Comparison of ENCODE assay signal across 28 mouse cellular contexts in the genomic region with DNA sequence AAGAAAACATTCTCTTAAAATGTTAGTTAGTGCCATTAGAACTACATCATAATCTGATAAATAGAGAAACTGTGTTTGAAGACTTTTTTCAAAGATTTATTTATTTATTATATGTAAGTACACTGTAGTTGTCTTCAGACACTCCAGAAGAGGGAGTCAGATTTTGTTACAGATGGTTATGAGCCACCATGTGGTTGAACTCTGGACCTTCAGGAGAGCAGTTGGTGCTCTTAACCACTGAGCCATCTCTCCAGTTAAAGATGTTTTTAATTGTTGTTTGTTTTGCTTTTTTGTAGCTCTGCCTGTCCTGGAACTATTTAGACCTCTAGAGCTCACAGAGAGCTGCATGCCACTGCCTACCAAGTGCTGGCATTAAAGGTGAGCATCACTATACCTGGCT. TPM values are rescaled to one million over a fixed set of nuclear protein-coding genes. Genes with fewer than 3 reads are reported as not detected.
DNase-seq lines count a peak whose midpoint lies in the region; ATAC-seq and TF ChIP-seq lines count a peak whose summit lies in the region.
"Had no signal": no experiment of that assay in that cellular context is flagged by ENCODE, and none has a peak within 500 bp of the region (broad histone marks: within the 10 kb centered on the region; RNA-seq: fewer than 3 reads in every experiment).

No protein-coding gene starts in this region.

- H3K79me2 ChIP-seq in heart, adult 2 months (replicated peaks; ENCODE audit: control insufficient read depth, insufficient read depth, low read length): no peaks in the 10 kb centered on the region
- no peaks in the 10 kb centered on the region for H3K79me2 ChIP-seq in MEL (ENCODE audit: control insufficient read depth, insufficient read depth, low read length, poor library complexity)

- no peak overlapping the region for H3K9ac ChIP-seq in heart, adult 2 months (ENCODE audit: low read depth, low read length)
- no peak overlapping the region for H3K9ac ChIP-seq in kidney, postnatal 0 days (ENCODE audit: low read depth, low read length)
- H3K9ac ChIP-seq in lung, embryonic 14.5 days: no peak overlapping the region
- no peak overlapping the region for H3K9ac ChIP-seq in MEL (ENCODE audit: control insufficient read depth, low read depth, low read length, poor library complexity, severe bottlenecking)
- H3K9ac ChIP-seq: embryonic facial prominence, embryonic 12.5 days; forebrain, embryonic 13.5 days; forebrain, embryonic 15.5 days had no signal

- intact Hi-C loops in heart, adult 2 months (cut with DNase I): loop anchor here (5.0 kb wide), 1 partner anchor 43 kb away; the partner anchor contains the start of gene 9530077C05Rik

- peak; percentile 25 for TF ChIP-seq RAD21 in MEL (IDR thresholded peaks at IDR 0.05; ENCODE audit: low read depth, low read length)

- no peak overlapping the region for H3K27ac ChIP-seq in heart, adult 2 months
- no peak overlapping the region for H3K27ac ChIP-seq in kidney, postnatal 0 days
- no peak overlapping the region for H3K27ac ChIP-seq in lung, embryonic 14.5 days (ENCODE audit: low read depth)
- H3K27ac ChIP-seq in MEL (ENCODE audit: control insufficient read depth, low read depth, low read length): peak overlapping the region; percentile 74; the same call in 1 of the 2 replicates
- H3K27ac ChIP-seq: embryonic facial prominence, embryonic 10.5 days; embryonic facial prominence, embryonic 12.5 days; forebrain, embryonic 13.5 days; forebrain, embryonic 15.5 days had no signal

- H3K4me1 ChIP-seq in heart, adult 2 months (ENCODE audit: control insufficient read depth, insufficient read depth, low read length): peaks cover 2% of the 10 kb centered on the region
- H3K4me1 ChIP-seq in kidney, postnatal 0 days (replicated peaks; ENCODE audit: insufficient read depth, low read length): no peaks in the 10 kb centered on the region
- H3K4me1 ChIP-seq in lung, embryonic 14.5 days (ENCODE audit: insufficient read depth): no peaks in the 10 kb centered on the region
- H3K4me1 ChIP-seq in MEL (ENCODE audit: control insufficient read depth in 1 of 2, insufficient read depth in 2 of 2, low read length in 2 of 2): peaks cover 21 to 25% of the 10 kb centered on the region in 2 experiments
- H3K4me1 ChIP-seq: embryonic facial prominence, embryonic 10.5 days; embryonic facial prominence, embryonic 12.5 days; forebrain, embryonic 13.5 days; forebrain, embryonic 15.5 days had no signal

- 0 out of 2 replicates have a peak, but pooled peaks have one; percentile 4 for TF ChIP-seq CTCF in heart, adult 2 months (IDR thresholded peaks at IDR 0.05)
- peak; percentile 24; the same call in 1 of the 2 replicates for TF ChIP-seq CTCF in kidney, postnatal 0 days (IDR thresholded peaks at IDR 0.05; ENCODE audit: low read depth)
- TF ChIP-seq CTCF in lung, embryonic 14.5 days (IDR thresholded peaks at IDR 0.05; ENCODE audit: low read depth): 0 out of 2 replicates have a peak, but pooled peaks have one; percentile 9
- peak in 2 of 3 experiments; percentile 4 to 58; a peak in 2 of 6 replicates for TF ChIP-seq CTCF in MEL (IDR thresholded peaks at IDR 0.05 in 2 of 3, conservative IDR thresholded peaks at IDR 0.05 in 1 of 3; ENCODE audit: control insufficient read depth in 1 of 3, insufficient read depth in 1 of 3, low read depth in 2 of 3, low read length in 3 of 3, poor library complexity in 1 of 3, severe bottlenecking in 1 of 3)

- no peak for ATAC-seq in kidney, postnatal 0 days (replicated peaks; ENCODE audit: low FRiP score, low read depth)
- ATAC-seq in lung, embryonic 14.5 days (ENCODE audit: insufficient read depth): no peak
- ATAC-seq: CD4-positive, CD25-positive, alpha-beta regulatory T cell, adult 4 months; forebrain, embryonic 13.5 days; forebrain, embryonic 15.5 days had no signal

- no peaks in the 10 kb centered on the region; the same call in 1 of the 2 replicates for H3K36me3 ChIP-seq in heart, adult 2 months (ENCODE audit: control insufficient read depth, insufficient read depth, low read length)
- peaks cover 63% of the 10 kb centered on the region for H3K36me3 ChIP-seq in kidney, postnatal 0 days (ENCODE audit: insufficient read depth, low read length)
- H3K36me3 ChIP-seq in lung, embryonic 14.5 days (ENCODE audit: insufficient read depth): peaks cover 75% of the 10 kb centered on the region
- H3K36me3 ChIP-seq in MEL (ENCODE audit: control insufficient read depth in 1 of 2, insufficient read depth in 2 of 2, low read length in 2 of 2): peaks cover 26 to 82% of the 10 kb centered on the region in 2 experiments

- no peak overlapping the region for H3K4me3 ChIP-seq in heart, adult 2 months
- H3K4me3 ChIP-seq in kidney, postnatal 0 days (replicated peaks; ENCODE audit: low read depth, low read length): no peak overlapping the region
- H3K4me3 ChIP-seq in lung, embryonic 14.5 days (ENCODE audit: low read depth, low read length): no peak overlapping the region
- no peak overlapping the region for H3K4me3 ChIP-seq in MEL (ENCODE audit: control insufficient read depth in 1 of 2, insufficient read depth in 1 of 2, low read depth in 2 of 2, low read length in 2 of 2)
- H3K4me3 ChIP-seq: embryonic facial prominence, embryonic 10.5 days; embryonic facial prominence, embryonic 12.5 days; forebrain, embryonic 13.5 days; forebrain, embryonic 15.5 days had no signal

- TF ChIP-seq EP300 in heart, adult 2 months (IDR thresholded peaks at IDR 0.05; ENCODE audit: insufficient read depth, low read depth, low read length): no peak
- no peak for TF ChIP-seq EP300 in MEL (IDR thresholded peaks at IDR 0.05; ENCODE audit: low read depth in 1 of 2, low read length in 2 of 2)

- no peaks in the 10 kb centered on the region for H3K27me3 ChIP-seq in heart, adult 2 months (ENCODE audit: control insufficient read depth, insufficient read depth, low read length)
- H3K27me3 ChIP-seq in kidney, postnatal 0 days (ENCODE audit: insufficient read depth, low read length): no peaks in the 10 kb centered on the region
- no peaks in the 10 kb centered on the region for H3K27me3 ChIP-seq in lung, embryonic 14.5 days (ENCODE audit: insufficient read depth, low read length)
- H3K27me3 ChIP-seq in MEL (ENCODE audit: control insufficient read depth in 1 of 2, insufficient read depth in 2 of 2, low read length in 2 of 2): no peaks in the 10 kb centered on the region
- H3K27me3 ChIP-seq: CH12.LX; embryonic facial prominence, embryonic 12.5 days; forebrain, embryonic 13.5 days; forebrain, embryonic 15.5 days had no signal

- no peak for TF ChIP-seq POLR2A in heart, adult 2 months (IDR thresholded peaks at IDR 0.05; ENCODE audit: insufficient read depth, low read depth, low read length)
- no peak for TF ChIP-seq POLR2A in MEL (IDR thresholded peaks at IDR 0.05; ENCODE audit: control insufficient read depth in 1 of 2, insufficient read depth in 1 of 2, low read depth in 1 of 2, low read length in 2 of 2, poor library complexity in 1 of 2)

- no peak overlapping the region for H3K4me2 ChIP-seq in kidney, postnatal 0 days (ENCODE audit: low read length)
- H3K4me2 ChIP-seq in lung, embryonic 14.5 days: no peak overlapping the region
- H3K4me2 ChIP-seq: embryonic facial prominence, embryonic 12.5 days; forebrain, embryonic 13.5 days; forebrain, embryonic 15.5 days had no signal

- no peaks in the 10 kb centered on the region for H3K9me3 ChIP-seq in kidney, postnatal 0 days (replicated peaks; ENCODE audit: low read length)
- no peaks in the 10 kb centered on the region for H3K9me3 ChIP-seq in lung, embryonic 14.5 days (ENCODE audit: low read depth, low read length)
- no peaks in the 10 kb centered on the region for H3K9me3 ChIP-seq in MEL (replicated peaks; ENCODE audit: insufficient read depth, low read length)
- H3K9me3 ChIP-seq: embryonic facial prominence, embryonic 10.5 days; embryonic facial prominence, embryonic 12.5 days; forebrain, embryonic 13.5 days; forebrain, embryonic 15.5 days; G1E had no signal

- DNase-seq in heart, adult 2 months: no peak
- DNase-seq in heart, adult 9 months (ENCODE audit: low spot score in 2 of 2): no peak
- DNase-seq in kidney, postnatal 0 days (ENCODE audit: low spot score): no peak
- DNase-seq in kidney, postnatal 14 days: no peak
- DNase-seq in lung, embryonic 14.5 days: no peak
- DNase-seq in lung, postnatal 36 days: no peak
- peak; percentile 57 for DNase-seq in MEL (ENCODE audit: low read depth, low spot score)
- DNase-seq: adrenal gland, adult 2 months; adrenal gland, postnatal 10 days; adrenal gland, postnatal 25 days; B cell, adult 2 months; cerebellum, adult 11 months; cerebellum, adult 18-20 months; cerebellum, adult 8-10 months; cerebellum, postnatal 10 days; cerebellum, postnatal 25 days had no signal

RNA-seq across cellular contexts. Expression of gene Gm17545, which starts 1.0 kb away (rescaled TPM):
- total RNA-seq in heart, adult 2 months (2021): not detected
- not detected in 2 replicates for polyA plus RNA-seq in heart, adult 2 months (2012; rRNA removed)
- not detected in 2 replicates for polyA plus RNA-seq in kidney, postnatal 0 days (2015; fragmentation: Nextera tagmentation; extraction: Ambion mirVana)
- polyA plus RNA-seq in lung, embryonic 14.5 days (2014; fragmentation: Nextera tagmentation; extraction: Ambion mirVana): not detected in 2 replicates
- total RNA-seq in MEL (2012; rRNA removed): not detected in 2 replicates
- polyA plus RNA-seq in MEL (2012; ENCODE audit: insufficient read depth in 1 of 2, insufficient read length in 2 of 2, low read depth in 1 of 2, low replicate concordance in 2 of 2, missing spikeins in 1 of 2): not detected
- total RNA-seq: adrenal gland, adult 2 months; adrenal gland, postnatal 10 days; adrenal gland, postnatal 25 days; adrenal gland, postnatal 4 days; CH12.LX; G1E had no signal
- polyA plus RNA-seq: adrenal gland, adult 2 months; brain, embryonic 14.5 days; CD4-positive, CD25-positive, alpha-beta regulatory T cell, adult 4 months; cortical plate, adult 2 months; embryonic facial prominence, embryonic 10.5 days; embryonic facial prominence, embryonic 12.5 days; embryonic facial prominence, embryonic 14.5 days; forebrain, embryonic 11.5 days; forebrain, embryonic 13.5 days; forebrain, embryonic 15.5 days; G1E had no signal

RNA-seq across cellular contexts. Expression of gene Rp9, which starts 14.5 kb away (rescaled TPM):
- 10 to 100 TPM; 42.6 to 46.1 TPM for total RNA-seq in heart, adult 2 months (2021)
- polyA plus RNA-seq in heart, adult 2 months (2012; rRNA removed): 35.1 and 39.5 TPM in 2 replicates
- polyA plus RNA-seq in kidney, postnatal 0 days (2015; fragmentation: Nextera tagmentation; extraction: Ambion mirVana): 76.7 and 82.6 TPM in 2 replicates
- polyA plus RNA-seq in lung, embryonic 14.5 days (2014; fragmentation: Nextera tagmentation; extraction: Ambion mirVana): 65.7 and 71.0 TPM in 2 replicates
- total RNA-seq in MEL (2012; rRNA removed): 334 and 405 TPM in 2 replicates
- 100 to 1,000 TPM; 225 to 417 TPM for polyA plus RNA-seq in MEL (2012; ENCODE audit: insufficient read depth in 1 of 2, insufficient read length in 2 of 2, low read depth in 1 of 2, low replicate concordance in 2 of 2, missing spikeins in 1 of 2)

RNA-seq across cellular contexts. Expression of gene Bbs9, which starts 20.5 kb away (rescaled TPM):
- total RNA-seq in heart, adult 2 months (2021): 10 to 100 TPM; 11.9 to 12.4 TPM
- 6.3 and 9.0 TPM in 2 replicates for polyA plus RNA-seq in heart, adult 2 months (2012; rRNA removed)
- 10.0 and 10.1 TPM in 2 replicates for polyA plus RNA-seq in kidney, postnatal 0 days (2015; fragmentation: Nextera tagmentation; extraction: Ambion mirVana)
- 12.5 and 17.1 TPM in 2 replicates for polyA plus RNA-seq in lung, embryonic 14.5 days (2014; fragmentation: Nextera tagmentation; extraction: Ambion mirVana)
- total RNA-seq in MEL (2012; rRNA removed): 15.1 and 18.5 TPM in 2 replicates
- 10 to 100 TPM in 1 of 2 experiments, not detected in 1; 19.5 TPM for polyA plus RNA-seq in MEL (2012; ENCODE audit: insufficient read depth in 1 of 2, insufficient read length in 2 of 2, low read depth in 1 of 2, low replicate concordance in 2 of 2, missing spikeins in 1 of 2)

RNA-seq across cellular contexts. Expression of gene 9530077C05Rik, which starts 43.7 kb away (rescaled TPM):
- under 1 TPM; 0.29 to 0.50 TPM for total RNA-seq in heart, adult 2 months (2021)
- 0.27 and 0.53 TPM in 2 replicates for polyA plus RNA-seq in heart, adult 2 months (2012; rRNA removed)
- polyA plus RNA-seq in kidney, postnatal 0 days (2015; fragmentation: Nextera tagmentation; extraction: Ambion mirVana): 2.1 and 2.9 TPM in 2 replicates
- polyA plus RNA-seq in lung, embryonic 14.5 days (2014; fragmentation: Nextera tagmentation; extraction: Ambion mirVana): 4.9 and 5.6 TPM in 2 replicates
- 4.1 and 4.5 TPM in 2 replicates for total RNA-seq in MEL (2012; rRNA removed)
- 1 to 10 TPM in 1 of 2 experiments, not detected in 1; 6.9 TPM for polyA plus RNA-seq in MEL (2012; ENCODE audit: insufficient read depth in 1 of 2, insufficient read length in 2 of 2, low read depth in 1 of 2, low replicate concordance in 2 of 2, missing spikeins in 1 of 2)
